Mouse (Mus musculus): ENCODE results near the gene Cplx2.

- TF ChIP-seq CTCF (IDR thresholded peaks at IDR 0.05; ENCODE audit: low read depth, low read length) (no peak), EP300 (IDR thresholded peaks at IDR 0.05; ENCODE audit: insufficient read depth, low read depth, low read length) (no peak), POLR2A (IDR thresholded peaks at IDR 0.05; ENCODE audit: insufficient read depth, low read length) (no peak)
These were observed 18.9 kb downstream of the Cplx2 start for GRCm38 (mm10) chr13:54389971-54390564.
